Mouse (Mus musculus): ENCODE measurements around the gene Crip2. TPM values are rescaled to one million over a fixed set of nuclear protein-coding genes. Genes with fewer than 3 reads are reported as not detected.
A peak's percentile ranks its signal among the peaks of the same experiment; 100 is the strongest.

Gene Crip2
- total RNA-seq, 1 experiment from 2014 or later = 0.40 TPM

- peak; percentile 68 to 79 for ATAC-seq (replicated peaks in 1 of 2; ENCODE audit: insufficient read depth in 1 of 2, low FRiP score in 2 of 2, low TSS enrichment in 1 of 2, low read depth in 1 of 2, poor library complexity in 2 of 2, severe bottlenecking in 2 of 2)
Measured at GRCm38 (mm10) chr12:113119516-113120410, 20.3 kb upstream of the Crip2 start.

GRCm38 (mm10) chr12:113124726-113125125, 15.3 kb upstream of the Crip2 start:
- no peak for ATAC-seq (replicated peaks in 1 of 2; ENCODE audit: insufficient read depth in 1 of 2, low FRiP score in 2 of 2, low TSS enrichment in 1 of 2, low read depth in 1 of 2, poor library complexity in 2 of 2, severe bottlenecking in 2 of 2)

GRCm38 (mm10) chr12:113130732-113131131, 9.3 kb upstream of the Crip2 start:
- no peak for ATAC-seq (replicated peaks in 1 of 2; ENCODE audit: insufficient read depth in 1 of 2, low FRiP score in 2 of 2, low TSS enrichment in 1 of 2, low read depth in 1 of 2, poor library complexity in 2 of 2, severe bottlenecking in 2 of 2)

- ATAC-seq (replicated peaks in 1 of 2; ENCODE audit: insufficient read depth in 1 of 2, low FRiP score in 2 of 2, low TSS enrichment in 1 of 2, low read depth in 1 of 2, poor library complexity in 2 of 2, severe bottlenecking in 2 of 2) = no peak
Measured at GRCm38 (mm10) chr12:113131601-113132000, 8.4 kb upstream of the Crip2 start.

- no peak for ATAC-seq (replicated peaks in 1 of 2; ENCODE audit: insufficient read depth in 1 of 2, low FRiP score in 2 of 2, low TSS enrichment in 1 of 2, low read depth in 1 of 2, poor library complexity in 2 of 2, severe bottlenecking in 2 of 2)
Measured at GRCm38 (mm10) chr12:113132567-113132966, 7.5 kb upstream of the Crip2 start.

- ATAC-seq (replicated peaks in 1 of 2; ENCODE audit: insufficient read depth in 1 of 2, low FRiP score in 2 of 2, low TSS enrichment in 1 of 2, low read depth in 1 of 2, poor library complexity in 2 of 2, severe bottlenecking in 2 of 2) = no peak
Measured at GRCm38 (mm10) chr12:113133260-113133659, 6.8 kb upstream of the Crip2 start.

- no peak for ATAC-seq (replicated peaks in 1 of 2; ENCODE audit: insufficient read depth in 1 of 2, low FRiP score in 2 of 2, low TSS enrichment in 1 of 2, low read depth in 1 of 2, poor library complexity in 2 of 2, severe bottlenecking in 2 of 2)
Measured at GRCm38 (mm10) chr12:113133861-113134403, 6.1 kb upstream of the Crip2 start.

GRCm38 (mm10) chr12:113134502-113134901, 5.5 kb upstream of the Crip2 start:
- ATAC-seq (replicated peaks in 1 of 2; ENCODE audit: insufficient read depth in 1 of 2, low FRiP score in 2 of 2, low TSS enrichment in 1 of 2, low read depth in 1 of 2, poor library complexity in 2 of 2, severe bottlenecking in 2 of 2) = no peak

GRCm38 (mm10) chr12:113135401-113135800, 4.6 kb upstream of the Crip2 start:
- no peak for ATAC-seq (replicated peaks in 1 of 2; ENCODE audit: insufficient read depth in 1 of 2, low FRiP score in 2 of 2, low TSS enrichment in 1 of 2, low read depth in 1 of 2, poor library complexity in 2 of 2, severe bottlenecking in 2 of 2)

GRCm38 (mm10) chr12:113136492-113137020, 3.5 kb upstream of the Crip2 start:
- no peak for ATAC-seq (replicated peaks in 1 of 2; ENCODE audit: insufficient read depth in 1 of 2, low FRiP score in 2 of 2, low TSS enrichment in 1 of 2, low read depth in 1 of 2, poor library complexity in 2 of 2, severe bottlenecking in 2 of 2)

GRCm38 (mm10) chr12:113137260-113138213, 2.5 kb upstream of the Crip2 start:
- ATAC-seq (replicated peaks in 1 of 2; ENCODE audit: insufficient read depth in 1 of 2, low FRiP score in 2 of 2, low TSS enrichment in 1 of 2, low read depth in 1 of 2, poor library complexity in 2 of 2, severe bottlenecking in 2 of 2) = no peak

GRCm38 (mm10) chr12:113138291-113138690, 1.7 kb upstream of the Crip2 start:
- no peak for ATAC-seq (replicated peaks in 1 of 2; ENCODE audit: insufficient read depth in 1 of 2, low FRiP score in 2 of 2, low TSS enrichment in 1 of 2, low read depth in 1 of 2, poor library complexity in 2 of 2, severe bottlenecking in 2 of 2)

- no peak for ATAC-seq (replicated peaks in 1 of 2; ENCODE audit: insufficient read depth in 1 of 2, low FRiP score in 2 of 2, low TSS enrichment in 1 of 2, low read depth in 1 of 2, poor library complexity in 2 of 2, severe bottlenecking in 2 of 2)
Measured at GRCm38 (mm10) chr12:113138901-113139864, 853 bp upstream of the Crip2 start.

- no peak; a peak in 2 of 4 replicates for ATAC-seq (replicated peaks in 1 of 2; ENCODE audit: insufficient read depth in 1 of 2, low FRiP score in 2 of 2, low TSS enrichment in 1 of 2, low read depth in 1 of 2, poor library complexity in 2 of 2, severe bottlenecking in 2 of 2)
Measured at GRCm38 (mm10) chr12:113140616-113141411, 778 bp downstream of the Crip2 start.

GRCm38 (mm10) chr12:113141531-113141973, 1.5 kb downstream of the Crip2 start:
- ATAC-seq (replicated peaks in 1 of 2; ENCODE audit: insufficient read depth in 1 of 2, low FRiP score in 2 of 2, low TSS enrichment in 1 of 2, low read depth in 1 of 2, poor library complexity in 2 of 2, severe bottlenecking in 2 of 2) = no peak
